Mouse (Mus musculus): ENCODE results near the gene Fbf1.
"Not testable (repeated sequence)": the region's sequence is repeated elsewhere in the genome, so short reads cannot be mapped to it uniquely, and the experiment has no call there.

Gene Fbf1

DNA sequence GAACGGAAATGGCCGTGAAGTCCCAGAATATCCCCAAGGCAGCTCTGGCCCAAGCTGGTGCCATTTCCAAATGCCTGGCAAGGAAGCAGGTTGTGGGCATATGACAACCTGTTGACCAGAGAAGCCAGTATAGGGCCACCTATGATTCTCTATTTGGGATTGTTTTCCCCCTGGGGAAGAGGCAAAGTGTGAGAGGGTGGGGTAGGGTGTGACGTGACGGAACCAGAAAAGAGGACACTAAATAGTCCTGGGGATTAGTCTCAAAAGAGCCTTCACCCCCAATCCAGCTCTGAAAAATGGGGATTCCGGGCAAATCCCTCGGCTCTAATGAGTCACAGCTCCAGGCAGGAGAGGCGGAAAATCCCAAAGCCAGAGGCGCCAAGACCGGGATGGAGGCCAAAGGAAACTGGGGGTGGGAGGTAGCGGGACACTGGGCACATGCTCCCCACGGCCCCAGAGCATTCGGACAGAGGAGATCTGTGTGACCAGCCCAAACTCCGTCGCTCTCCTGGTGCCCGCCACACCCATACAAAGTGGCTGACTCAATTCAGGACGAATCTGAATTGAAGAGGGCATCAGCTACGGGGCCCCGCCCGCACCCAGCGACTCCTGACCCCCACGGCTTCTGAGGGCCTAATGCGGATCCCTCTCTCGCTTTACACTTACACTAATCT, 59.4 kb downstream of the Fbf1 start:
- DNase-seq (ENCODE audit: low read depth in 2 of 2, low spot score in 2 of 2), result no peak

- DNase-seq (ENCODE audit: low read depth in 2 of 2, low spot score in 2 of 2), result no peak
These were observed 60.1 kb downstream of the Fbf1 start for GRCm38 (mm10) chr11:116107777-116108285.

- no peak for DNase-seq (ENCODE audit: low read depth in 2 of 2, low spot score in 2 of 2)
These were observed 60.8 kb downstream of the Fbf1 start for GRCm38 (mm10) chr11:116106963-116107776.

GRCm38 (mm10) chr11:116106154-116106962, 61.6 kb downstream of the Fbf1 start:
- DNase-seq (ENCODE audit: low read depth in 2 of 2, low spot score in 2 of 2), result no peak

DNA sequence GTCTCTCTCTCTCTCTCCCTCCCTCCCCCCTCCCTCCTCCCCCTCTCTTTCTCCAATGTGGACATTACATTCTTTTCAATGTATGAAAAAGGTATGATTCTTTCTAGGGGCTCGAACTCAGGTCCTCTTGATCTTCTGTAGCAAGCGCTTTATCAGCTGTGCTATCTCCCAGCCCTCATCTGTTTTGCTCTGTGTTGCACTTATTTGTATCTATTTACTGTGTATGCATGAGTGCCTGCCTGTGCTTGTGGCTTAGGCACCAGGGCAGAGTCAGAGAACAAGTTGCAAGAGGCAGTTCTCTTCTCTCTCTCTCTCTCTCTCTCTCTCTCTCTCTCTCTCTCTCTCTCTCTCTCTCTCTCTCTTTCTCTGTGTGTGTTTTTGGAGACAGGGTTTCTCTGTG, 62.9 kb downstream of the Fbf1 start:
- no peak for DNase-seq (ENCODE audit: low read depth in 2 of 2, low spot score in 2 of 2)

GRCm38 (mm10) chr11:116104006-116104646, 63.8 kb downstream of the Fbf1 start:
- no peak for DNase-seq (ENCODE audit: low read depth in 2 of 2, low spot score in 2 of 2)

DNA sequence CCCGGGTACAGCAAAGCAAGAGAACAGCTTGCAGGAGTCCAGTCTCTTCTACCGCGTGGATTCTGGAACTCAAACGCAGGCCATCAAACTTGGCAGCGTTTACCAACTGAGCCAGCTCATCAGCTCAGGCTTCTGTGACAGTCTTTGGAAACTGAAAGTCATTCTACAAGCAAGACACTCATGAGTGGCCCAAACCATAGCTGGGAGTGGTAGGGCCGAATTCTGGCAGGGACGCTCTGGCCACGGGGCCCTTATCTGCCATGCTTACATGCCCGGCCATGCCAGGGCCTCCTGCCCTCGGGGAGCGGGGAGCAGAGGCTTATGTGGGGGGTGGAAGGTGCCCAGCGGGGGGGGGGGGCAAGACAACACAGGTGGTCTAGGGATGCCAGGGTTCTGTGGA, 64.4 kb downstream of the Fbf1 start:
- DNase-seq (ENCODE audit: low read depth in 2 of 2, low spot score in 2 of 2), result no peak

GRCm38 (mm10) chr11:116102472-116102871, 65.5 kb downstream of the Fbf1 start:
- DNase-seq (ENCODE audit: low read depth in 2 of 2, low spot score in 2 of 2), result no peak

DNA sequence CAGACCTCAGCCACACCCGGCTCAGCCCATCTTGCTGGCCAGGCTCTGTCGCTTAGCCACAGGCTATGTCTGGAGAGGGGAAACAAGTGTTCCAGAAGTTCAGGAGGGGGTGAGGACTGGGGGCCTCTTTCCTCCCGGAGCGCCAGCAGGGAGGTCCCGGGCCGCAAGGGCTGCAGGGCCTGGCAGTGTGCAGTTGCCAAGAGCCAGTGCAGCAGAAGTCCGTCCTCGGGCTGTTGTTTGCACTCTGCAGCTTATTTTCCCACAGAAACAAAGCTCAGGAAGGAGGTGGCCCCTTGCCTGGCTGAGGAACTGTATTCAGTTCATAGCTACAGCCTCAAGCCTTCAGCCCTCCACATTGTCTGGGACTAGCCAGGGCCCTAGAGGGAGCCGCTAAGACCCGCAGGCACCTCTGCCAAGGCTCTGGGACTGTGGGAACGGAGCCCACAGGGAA, 66.0 kb downstream of the Fbf1 start:
- no peak for DNase-seq (ENCODE audit: low read depth in 2 of 2, low spot score in 2 of 2)

DNA sequence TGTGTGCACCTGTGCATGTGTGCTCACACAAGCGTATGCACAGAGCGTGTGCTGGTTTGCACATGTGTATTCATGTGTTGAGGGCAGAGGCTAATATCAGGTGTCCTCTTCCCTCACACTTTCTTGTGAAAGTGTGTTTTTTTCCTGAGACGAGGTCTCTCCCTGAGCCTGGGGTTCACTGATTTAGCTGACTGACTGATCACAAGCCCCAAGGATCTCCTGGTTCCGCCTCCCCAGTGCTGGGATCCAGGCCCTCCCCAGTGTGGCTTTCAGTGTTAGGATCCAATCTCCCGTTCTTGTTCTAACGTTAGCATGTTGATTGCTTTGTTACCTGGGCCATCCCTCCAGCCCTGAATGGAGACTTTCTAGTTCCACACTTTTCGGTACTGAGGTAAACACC, 67.1 kb downstream of the Fbf1 start:
- DNase-seq (ENCODE audit: low read depth in 2 of 2, low spot score in 2 of 2), result no peak

GRCm38 (mm10) chr11:116100385-116100784, 67.6 kb downstream of the Fbf1 start:
- no peak for DNase-seq (ENCODE audit: low read depth in 2 of 2, low spot score in 2 of 2)

DNA sequence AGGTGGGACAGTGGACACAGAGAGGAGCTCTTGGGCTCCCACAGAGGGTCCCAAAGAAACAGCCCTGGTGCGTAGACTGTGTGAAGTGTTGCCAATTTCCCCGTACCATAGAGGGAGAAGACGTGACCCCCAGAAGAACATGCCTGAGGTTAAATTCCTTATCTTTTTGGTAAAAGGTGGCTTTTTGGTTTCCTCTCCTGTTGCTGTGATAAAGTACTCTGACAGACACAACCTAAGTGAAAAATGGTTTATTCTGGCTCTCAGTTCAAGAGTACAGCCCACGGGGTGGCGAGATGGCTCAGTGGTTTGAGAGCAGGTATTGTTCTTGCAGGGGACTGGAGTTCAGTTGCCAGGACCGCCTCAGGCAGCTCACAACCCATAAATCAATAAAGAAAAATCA, 68.5 kb downstream of the Fbf1 start:
- no peak for DNase-seq (ENCODE audit: low read depth in 2 of 2, low spot score in 2 of 2)

- no peak for DNase-seq (ENCODE audit: low read depth in 2 of 2, low spot score in 2 of 2)
These were observed 69.1 kb downstream of the Fbf1 start for GRCm38 (mm10) chr11:116098711-116099460.

DNA sequence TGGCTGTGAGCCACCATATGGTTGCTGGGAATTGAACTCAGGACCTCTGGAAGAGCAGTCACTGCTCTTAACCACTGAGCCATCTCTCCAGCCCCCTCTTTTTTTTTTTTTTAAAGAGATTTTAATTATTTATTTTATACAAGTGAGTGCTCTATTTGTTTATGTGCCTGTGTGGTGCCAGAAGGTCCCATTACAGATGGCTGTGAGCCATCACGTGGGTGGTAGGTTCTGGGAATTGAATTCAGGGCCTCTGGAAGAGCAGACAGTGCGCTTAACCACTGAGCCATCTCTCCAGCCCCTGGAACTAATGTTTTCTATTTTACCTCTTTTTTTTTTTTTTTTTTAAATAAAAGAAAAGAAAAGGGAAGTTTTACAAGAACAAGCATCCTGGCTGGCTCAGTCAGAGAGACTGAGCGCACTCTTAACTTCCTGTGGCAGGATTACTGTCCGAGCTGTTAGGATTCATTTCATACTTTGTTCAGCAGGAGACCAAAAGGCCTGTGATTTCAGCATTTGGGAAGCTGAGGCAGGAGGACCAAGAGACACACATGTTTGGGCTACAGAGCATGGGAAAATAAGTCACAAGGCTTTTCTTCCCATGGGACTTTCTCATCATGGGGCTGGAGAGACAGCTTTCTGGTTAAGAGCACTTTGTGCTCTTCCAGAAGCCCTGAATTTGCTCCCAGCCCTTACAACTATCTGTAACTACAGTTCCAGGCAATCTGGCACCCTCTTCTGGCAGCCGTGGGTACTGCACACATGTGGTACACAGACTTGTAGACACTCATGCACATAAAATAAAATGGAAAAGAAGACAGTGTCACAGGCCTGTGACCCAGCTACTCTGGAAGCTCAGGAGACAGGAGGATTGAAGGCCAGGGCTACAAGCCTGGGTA, 71.5 kb downstream of the Fbf1 start:
- DNase-seq (ENCODE audit: low read depth in 2 of 2, low spot score in 2 of 2), result peak; percentile 36 to 53

DNA sequence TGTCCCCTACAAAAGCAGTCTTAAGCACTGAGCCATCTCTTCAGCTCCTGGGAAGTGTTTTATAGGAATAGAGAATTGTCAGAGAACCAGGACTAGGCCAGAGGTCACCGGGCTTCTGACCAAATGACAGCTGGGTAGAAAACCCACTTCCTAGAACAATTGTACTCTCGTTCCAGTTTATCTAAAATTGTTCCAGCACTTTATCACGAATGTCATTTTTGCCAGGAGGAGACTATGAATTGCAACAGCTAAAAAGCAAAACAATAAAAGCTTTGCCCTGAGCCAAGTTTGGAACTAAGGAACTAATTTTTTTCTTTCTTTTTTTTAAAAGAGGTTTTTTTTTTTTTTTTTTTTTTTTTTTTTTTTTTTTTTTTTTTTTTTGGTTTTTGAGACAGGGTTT, 72.4 kb downstream of the Fbf1 start:
- DNase-seq (ENCODE audit: low read depth in 2 of 2, low spot score in 2 of 2), result no peak

DNA sequence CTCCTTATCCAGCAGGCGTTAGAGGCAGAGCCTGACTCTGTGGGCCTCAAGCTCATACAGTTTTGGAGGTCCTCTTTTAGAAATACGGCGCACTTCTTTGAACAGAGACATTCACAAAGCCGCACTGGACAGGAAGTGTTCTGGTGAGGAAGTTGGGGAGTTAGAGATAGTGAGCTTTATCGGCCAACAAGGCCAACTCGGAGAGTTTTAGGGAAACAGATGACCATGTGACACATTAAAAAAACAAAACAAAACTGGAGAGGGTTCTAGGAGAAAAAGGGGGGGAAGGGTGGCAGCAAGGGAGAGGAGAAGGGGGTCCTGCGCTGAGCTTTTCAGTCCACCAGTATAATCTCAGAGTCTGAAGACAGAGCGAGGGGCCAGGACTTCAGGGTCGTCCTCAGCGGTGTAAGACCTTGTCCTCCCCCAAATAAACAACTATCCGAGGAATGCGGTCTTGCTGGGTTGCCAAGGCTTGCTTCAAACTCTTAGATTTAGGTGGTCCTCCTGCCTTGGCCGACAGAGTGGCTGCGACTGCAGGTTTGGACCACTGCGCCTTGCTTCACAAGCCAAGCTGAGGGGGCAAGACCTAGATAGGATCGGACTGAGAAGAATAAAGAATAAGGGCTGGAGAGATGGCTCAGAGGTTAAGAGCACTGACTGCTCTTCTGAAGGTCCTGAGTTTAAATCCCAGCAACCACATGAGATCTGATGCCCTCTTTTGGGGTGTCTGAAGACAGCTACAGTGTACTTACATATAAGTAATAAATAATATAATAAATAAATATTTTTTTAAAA, 74.0 kb downstream of the Fbf1 start:
- DNase-seq (ENCODE audit: low read depth in 2 of 2, low spot score in 2 of 2), result no peak

DNA sequence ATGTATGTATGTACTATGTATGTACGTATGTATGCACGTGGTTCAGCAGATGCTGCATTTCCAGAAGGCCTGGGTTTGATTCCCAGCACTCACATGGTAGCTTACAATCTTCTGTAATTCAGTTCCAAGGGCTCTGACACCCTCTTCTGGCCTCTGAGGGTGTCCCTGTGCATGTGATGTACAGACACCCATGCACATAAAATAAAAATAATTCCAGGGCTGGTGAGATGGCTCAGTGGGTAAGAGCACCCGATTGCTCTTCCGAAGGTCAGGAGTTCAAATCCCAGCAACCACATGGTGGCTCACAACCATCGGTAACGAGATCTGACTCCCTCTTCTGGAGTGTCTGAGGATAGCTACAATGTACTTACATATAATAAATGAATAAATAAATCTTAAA, 75.0 kb downstream of the Fbf1 start:
- not testable (repeated sequence) for DNase-seq (ENCODE audit: low read depth in 2 of 2, low spot score in 2 of 2)
